Mouse (Mus musculus): ENCODE results near the gene Zfp42. TPM values are rescaled to one million over a fixed set of nuclear protein-coding genes. Genes with fewer than 3 reads are reported as not detected.
A peak's percentile ranks its signal among the peaks of the same experiment; 100 is the strongest.
"Not testable (repeated sequence)": the region's sequence is repeated elsewhere in the genome, so short reads cannot be mapped to it uniquely, and the experiment has no call there.

The Zfp42 gene
- polyA plus RNA-seq (2015; fragmentation: Nextera tagmentation; extraction: Ambion mirVana): not detected in 2 replicates

DNA sequence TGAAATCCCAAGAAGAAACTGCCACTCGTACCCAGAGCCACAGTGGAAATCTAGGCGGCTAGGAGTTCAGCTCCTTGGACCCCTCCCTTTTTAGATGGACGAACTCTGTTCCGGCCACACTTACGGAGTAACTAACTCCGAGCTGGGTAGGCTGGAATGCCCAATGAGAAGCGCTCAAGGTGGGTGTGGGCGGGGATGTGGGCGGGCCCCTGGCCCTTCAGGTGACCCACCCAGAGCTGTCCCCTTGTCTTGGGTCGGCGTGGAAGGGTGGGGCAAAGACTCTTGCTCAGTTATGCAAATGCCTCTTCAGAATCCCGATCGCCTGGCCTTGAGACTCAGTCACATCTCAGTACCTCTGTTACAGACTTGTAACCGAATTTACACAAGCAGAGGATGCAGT lies at the start of gene Zfp42:
Gene Zfp42 (minus strand): TSS at position 85 of the 400 bp plus-strand sequence.
- 38% methylated on average over 14 of the region's 14 CpGs for WGBS
- Histone ChIP-seq H3K27ac (no peak within 1 kb of the TSS), H3K9ac (no peak within 1 kb of the TSS), H3K9me3 (peaks cover 6% of the 10 kb centered on the region; the same call in 1 of the 2 replicates), H3K27me3 (no peaks in the 10 kb centered on the region), H3K4me3 (no peak within 1 kb of the TSS), H3K4me1 (replicated peaks) (no peaks in the 10 kb centered on the region), H3K36me3 (no peaks in the 10 kb centered on the region), H3K4me2 (no peak within 1 kb of the TSS)
- ATAC-seq (ENCODE audit: low FRiP score): no peak

DNA sequence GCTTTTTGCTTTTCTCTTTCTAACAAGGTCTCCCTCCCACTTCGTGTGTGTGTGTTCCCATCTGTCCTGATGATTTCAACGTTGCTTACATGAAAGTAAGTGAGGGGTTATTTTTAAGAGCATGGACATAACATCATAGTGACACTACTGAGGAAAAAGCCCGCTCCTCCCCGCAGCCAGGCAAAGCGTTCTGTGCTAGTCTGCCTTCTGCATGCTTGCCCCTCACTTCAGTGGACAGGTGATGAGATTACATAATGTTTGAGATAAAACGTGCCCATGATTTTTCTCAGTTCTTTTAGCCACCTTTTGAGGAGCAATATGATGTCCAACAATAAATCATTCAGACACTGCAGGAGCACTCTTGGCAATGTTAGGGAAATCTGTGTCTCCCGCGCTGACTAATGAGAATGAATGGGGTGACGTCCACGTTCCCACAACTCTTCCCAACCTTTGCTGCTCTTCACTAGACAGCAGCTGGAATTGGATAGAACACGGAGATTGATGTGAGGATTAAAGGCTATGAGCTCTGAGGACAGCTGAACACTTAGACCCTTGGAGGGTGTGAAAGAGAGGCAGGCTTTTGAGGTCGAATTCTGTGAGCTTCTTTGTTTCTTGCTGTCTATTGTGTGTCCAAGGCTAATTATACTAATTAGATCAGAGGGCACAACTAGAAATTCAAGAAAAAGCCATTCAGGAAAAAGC lies 49.4 kb upstream of the Zfp42 start:
- H3K36me3 ChIP-seq: no peaks in the 10 kb centered on the region
- H3K9me3 ChIP-seq: no peaks in the 10 kb centered on the region
- no peak overlapping the region for H3K27ac ChIP-seq
- H3K4me3 ChIP-seq: no peak overlapping the region
- 56% methylated on average over 12 of the region's 12 CpGs for WGBS
- no peak overlapping the region for H3K9ac ChIP-seq
- no peak overlapping the region for H3K4me2 ChIP-seq
- no peaks in the 10 kb centered on the region for H3K27me3 ChIP-seq
- ATAC-seq (ENCODE audit: low FRiP score): peak; percentile 46; the same call in 1 of the 2 replicates
- H3K4me1 ChIP-seq (replicated peaks): peaks cover 5% of the 10 kb centered on the region

DNA sequence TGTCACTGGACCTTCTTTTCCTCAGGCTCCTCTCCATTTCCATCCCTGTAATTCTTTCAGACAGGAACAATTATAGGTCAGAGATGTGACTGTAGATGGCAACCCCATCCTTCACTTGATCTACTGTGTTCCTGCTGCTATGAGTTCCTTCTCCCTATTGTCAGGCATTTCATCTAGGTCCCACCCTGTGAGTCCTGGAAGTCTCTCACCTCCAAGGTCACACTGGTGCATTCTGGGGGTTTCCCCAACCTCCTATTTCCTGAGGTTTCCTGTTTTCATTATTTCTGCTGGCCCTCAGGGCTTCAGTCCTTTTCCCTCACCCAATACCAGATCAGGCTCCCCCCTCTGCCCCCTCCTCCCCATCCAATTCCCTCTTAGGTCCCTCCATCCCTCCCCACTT lies 45.5 kb upstream of the Zfp42 start:
- not testable (repeated sequence) for H3K4me2 ChIP-seq; H3K4me1 ChIP-seq (replicated peaks); H3K9me3 ChIP-seq; H3K36me3 ChIP-seq; H3K4me3 ChIP-seq; ATAC-seq (ENCODE audit: low FRiP score); H3K9ac ChIP-seq; H3K27ac ChIP-seq; H3K27me3 ChIP-seq

DNA sequence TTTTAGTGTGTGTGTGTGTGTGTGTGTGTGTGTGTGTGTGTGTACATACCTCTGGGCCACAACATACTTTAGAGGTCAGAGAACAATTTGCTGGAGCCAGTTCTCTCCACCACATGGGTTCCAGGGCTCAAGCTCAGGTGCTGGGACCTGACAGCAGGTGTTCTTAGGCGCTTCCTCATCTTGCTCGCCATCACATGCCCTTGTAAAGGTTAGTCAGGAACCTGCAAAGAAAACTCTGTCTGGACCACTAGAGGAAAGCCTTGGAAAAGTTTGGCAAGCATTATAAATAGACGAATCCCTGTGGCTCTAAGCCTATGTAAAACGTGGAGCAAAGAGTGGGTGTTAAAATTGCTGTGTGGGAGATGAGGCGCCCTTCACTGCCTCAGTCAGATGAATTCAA lies 31.8 kb upstream of the Zfp42 start:
- 84% methylated on average over 5 of the region's 5 CpGs for WGBS
- Histone ChIP-seq H3K36me3 (no peaks in the 10 kb centered on the region), H3K27me3 (no peaks in the 10 kb centered on the region), H3K27ac (no peak overlapping the region), H3K9me3 (no peaks in the 10 kb centered on the region), H3K4me3 (no peak overlapping the region), H3K4me1 (replicated peaks) (no peaks in the 10 kb centered on the region), H3K4me2 (no peak overlapping the region), H3K9ac (no peak overlapping the region)
- ATAC-seq (ENCODE audit: low FRiP score): no peak

DNA sequence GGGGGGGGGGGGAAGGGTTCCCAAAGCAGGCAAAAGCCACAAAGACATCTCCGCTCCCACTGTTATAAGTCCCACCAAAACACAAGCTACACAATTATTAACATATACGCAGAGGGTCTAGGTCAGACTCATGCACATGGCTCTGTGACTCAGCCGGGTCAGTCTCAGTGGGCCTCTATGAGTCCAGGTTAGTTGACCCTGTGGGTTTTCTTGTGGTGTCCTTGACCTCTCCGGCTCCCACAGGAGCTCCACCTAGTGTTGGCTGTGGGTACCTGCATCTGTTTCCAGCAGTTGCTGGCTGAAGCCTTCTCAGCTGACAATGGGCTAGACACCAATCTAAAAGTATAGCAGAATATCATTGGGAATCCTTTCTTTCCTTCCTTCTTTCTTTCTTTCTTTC lies 26.7 kb upstream of the Zfp42 start:
- no peak overlapping the region for H3K27ac ChIP-seq
- 64% methylated on average over 4 of the region's 4 CpGs for WGBS
- ATAC-seq (ENCODE audit: low FRiP score): no peak
- H3K4me3 ChIP-seq: no peak overlapping the region
- no peak overlapping the region for H3K9ac ChIP-seq
- no peak overlapping the region for H3K4me2 ChIP-seq
- H3K27me3 ChIP-seq: no peaks in the 10 kb centered on the region
- 0 out of 2 replicates have a peak, but pooled peaks cover 3% of the 10 kb centered on the region for H3K9me3 ChIP-seq
- no peaks in the 10 kb centered on the region for H3K36me3 ChIP-seq
- H3K4me1 ChIP-seq (replicated peaks): no peaks in the 10 kb centered on the region

DNA sequence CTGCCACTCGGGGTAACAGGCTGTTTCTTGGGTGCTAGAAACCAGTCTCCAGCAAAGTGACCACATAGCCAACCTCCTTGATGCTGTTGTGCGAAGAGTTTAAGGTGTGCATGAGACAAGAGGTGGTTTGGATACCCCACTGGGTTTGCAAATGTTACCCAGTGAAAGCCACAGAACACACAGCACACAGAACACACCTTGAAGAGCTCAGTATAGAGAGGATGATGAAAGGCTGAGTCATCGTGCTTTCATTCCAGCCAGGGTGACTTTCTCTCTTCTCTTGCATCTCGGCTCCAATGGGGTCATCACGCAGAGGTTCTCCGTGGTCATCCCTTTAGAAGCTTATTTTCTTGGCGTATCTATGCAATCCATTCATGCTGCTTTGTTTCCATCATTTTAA lies 24.9 kb upstream of the Zfp42 start:
- Histone ChIP-seq H3K4me1 (replicated peaks) (no peaks in the 10 kb centered on the region), H3K4me3 (no peak overlapping the region), H3K4me2 (no peak overlapping the region), H3K36me3 (no peaks in the 10 kb centered on the region), H3K9ac (no peak overlapping the region), H3K9me3 (0 out of 2 replicates have a peak, but pooled peaks cover 4% of the 10 kb centered on the region), H3K27me3 (no peaks in the 10 kb centered on the region), H3K27ac (no peak overlapping the region)
- no peak for ATAC-seq (ENCODE audit: low FRiP score)
- WGBS: 93% methylated on average over 7 of the region's 7 CpGs

DNA sequence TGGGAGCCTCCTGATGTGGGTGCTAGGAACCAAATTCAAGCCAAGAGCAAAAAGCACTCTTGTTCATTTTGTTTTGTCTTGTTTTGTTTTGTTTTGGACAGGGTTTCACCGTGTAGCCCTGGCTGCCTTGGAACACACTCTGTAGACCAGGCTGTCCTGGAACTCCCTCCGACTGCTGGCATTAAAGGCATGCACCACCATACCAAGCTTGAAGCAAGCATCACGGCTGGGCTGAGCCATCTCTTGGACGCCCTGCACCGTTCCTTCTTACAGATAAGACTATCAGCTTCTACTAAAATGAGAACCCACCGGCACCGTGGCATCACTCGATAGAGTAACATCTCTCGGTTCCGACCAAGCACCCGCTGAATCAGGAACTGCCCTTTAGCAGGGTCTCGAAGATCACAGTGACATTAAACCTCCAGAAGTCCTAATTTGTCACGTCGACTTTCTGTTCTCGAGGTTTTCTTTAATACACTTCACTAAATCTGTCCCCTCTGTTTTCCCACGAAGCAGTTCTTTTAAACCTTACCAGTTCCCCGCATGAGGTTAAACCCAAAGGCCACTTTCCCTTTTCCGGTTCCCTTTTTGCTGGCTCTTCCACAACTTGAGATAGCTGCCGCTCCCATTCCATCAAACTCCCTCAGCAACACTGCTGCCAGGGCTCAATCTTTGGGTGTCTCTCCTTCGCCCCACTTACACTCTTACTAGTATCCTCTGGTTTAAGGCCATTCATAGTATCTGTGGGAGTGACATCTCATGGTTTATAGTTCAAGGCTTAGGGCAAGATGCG lies 23.3 kb upstream of the Zfp42 start:
- Histone ChIP-seq H3K4me1 (replicated peaks) (no peaks in the 10 kb centered on the region), H3K27ac (no peak overlapping the region), H3K36me3 (no peaks in the 10 kb centered on the region), H3K4me3 (no peak overlapping the region), H3K4me2 (no peak overlapping the region), H3K27me3 (no peaks in the 10 kb centered on the region), H3K9ac (no peak overlapping the region), H3K9me3 (0 out of 2 replicates have a peak, but pooled peaks cover 4% of the 10 kb centered on the region)
- no peak for ATAC-seq (ENCODE audit: low FRiP score)
- 95% methylated on average over 21 of the region's 21 CpGs for whole genome bisulfite sequencing

DNA sequence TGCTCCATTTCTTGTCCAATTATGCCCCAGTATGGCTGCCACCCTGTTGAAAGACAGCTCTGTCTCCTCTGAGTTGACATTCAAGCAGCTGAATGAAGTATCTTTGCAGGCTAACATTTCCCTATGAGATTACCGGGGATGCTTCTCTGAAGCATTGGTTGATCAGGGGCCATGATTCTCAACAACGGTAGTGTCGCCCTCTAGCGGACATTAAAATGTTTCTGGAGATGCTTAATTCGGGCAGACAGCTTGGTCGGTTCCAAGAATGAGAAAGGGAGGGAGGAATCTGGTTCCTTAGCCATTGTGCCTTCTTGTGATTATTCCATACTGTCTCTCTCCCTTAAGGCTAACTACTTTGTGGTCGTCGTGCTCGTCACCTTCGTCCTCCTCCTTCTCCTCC lies 21.9 kb upstream of the Zfp42 start:
- Histone ChIP-seq H3K9me3 (0 out of 2 replicates have a peak, but pooled peaks cover 4% of the 10 kb centered on the region), H3K9ac (no peak overlapping the region), H3K36me3 (no peaks in the 10 kb centered on the region), H3K4me1 (replicated peaks) (no peaks in the 10 kb centered on the region), H3K27ac (no peak overlapping the region), H3K27me3 (no peaks in the 10 kb centered on the region), H3K4me2 (no peak overlapping the region), H3K4me3 (no peak overlapping the region)
- no peak for ATAC-seq (ENCODE audit: low FRiP score)
- WGBS: 83% methylated on average over 10 of the region's 10 CpGs

DNA sequence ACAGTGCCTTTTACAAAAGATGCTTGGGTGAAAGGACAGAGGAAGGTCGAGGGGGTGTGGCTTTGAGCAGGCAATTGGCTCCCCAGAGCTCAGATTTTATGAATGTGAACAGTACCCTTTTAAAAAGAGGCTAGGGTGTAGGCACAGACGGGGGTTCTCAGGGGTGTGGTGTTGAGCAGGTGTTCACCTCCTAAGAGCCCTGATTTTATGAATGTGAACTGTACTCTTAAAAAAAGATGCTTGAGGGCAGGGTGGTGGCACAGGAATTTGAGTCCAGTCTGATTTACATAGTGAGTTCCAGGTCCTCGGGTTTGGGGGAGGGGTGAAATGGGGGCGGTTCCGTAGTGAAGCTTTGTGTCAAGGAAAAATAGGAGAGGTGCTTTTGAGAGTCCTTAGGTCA lies 14.0 kb upstream of the Zfp42 start:
- Histone ChIP-seq H3K27me3 (no peaks in the 10 kb centered on the region), H3K4me3 (no peak overlapping the region), H3K9ac (no peak overlapping the region), H3K36me3 (no peaks in the 10 kb centered on the region), H3K27ac (no peak overlapping the region), H3K4me1 (replicated peaks) (no peaks in the 10 kb centered on the region), H3K9me3 (no peaks in the 10 kb centered on the region), H3K4me2 (no peak overlapping the region)
- WGBS: 83% methylated on average over 5 of the region's 5 CpGs
- no peak for ATAC-seq (ENCODE audit: low FRiP score)

DNA sequence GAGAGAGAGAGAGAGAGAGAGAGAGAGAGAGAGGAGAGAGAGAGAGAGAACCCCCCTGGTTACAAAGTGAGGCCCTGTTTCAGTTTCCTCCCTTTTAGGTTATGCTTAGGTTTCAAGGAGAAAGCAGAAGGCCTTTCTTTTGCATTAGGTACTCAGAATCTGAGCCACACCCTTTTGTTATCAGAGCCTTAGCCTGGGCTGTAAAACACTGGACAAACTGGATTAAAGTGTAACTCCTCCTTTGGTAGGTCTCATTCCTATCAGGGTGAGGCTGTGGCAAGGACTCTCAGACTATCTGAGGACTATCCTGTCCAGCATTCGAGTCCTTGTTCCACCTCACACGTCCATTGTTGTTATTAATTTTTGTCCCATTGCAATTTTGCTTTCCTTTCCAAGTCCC lies 1.4 kb upstream of the Zfp42 start:
- Histone ChIP-seq H3K9ac (no peak overlapping the region), H3K27ac (no peak overlapping the region), H3K4me1 (replicated peaks) (no peaks in the 10 kb centered on the region), H3K4me3 (no peak overlapping the region), H3K9me3 (peaks cover 6% of the 10 kb centered on the region; the same call in 1 of the 2 replicates), H3K36me3 (no peaks in the 10 kb centered on the region), H3K27me3 (no peaks in the 10 kb centered on the region), H3K4me2 (no peak overlapping the region)
- 93% methylated on average over 2 of the region's 2 CpGs for WGBS
- no peak for ATAC-seq (ENCODE audit: low FRiP score)

DNA sequence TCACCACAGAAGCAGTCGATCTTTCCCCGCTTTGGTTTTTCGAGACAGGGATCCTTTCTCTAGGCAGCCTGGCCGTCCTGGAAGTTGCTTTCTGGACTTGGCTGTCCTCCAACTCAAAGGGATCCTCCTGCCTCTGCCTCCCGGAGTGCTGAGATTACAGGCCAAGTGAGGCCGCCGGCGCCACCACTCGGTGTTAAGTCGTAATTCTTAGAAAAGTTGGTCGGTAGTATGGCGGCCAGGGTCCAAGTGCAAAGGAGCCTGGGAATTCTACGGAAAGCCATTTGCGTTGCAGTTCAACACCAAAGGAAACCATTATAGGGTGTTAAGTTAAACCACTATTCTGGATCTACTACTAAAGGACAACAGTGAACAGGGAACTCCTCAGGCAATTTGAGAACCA lies 1.1 kb downstream of the Zfp42 start:
- peaks cover 6% of the 10 kb centered on the region; the same call in 1 of the 2 replicates for H3K9me3 ChIP-seq
- WGBS: 97% methylated on average over 14 of the region's 14 CpGs
- no peaks in the 10 kb centered on the region for H3K36me3 ChIP-seq
- H3K27ac ChIP-seq: no peak overlapping the region
- no peak overlapping the region for H3K9ac ChIP-seq
- ATAC-seq (ENCODE audit: low FRiP score): no peak
- no peaks in the 10 kb centered on the region for H3K27me3 ChIP-seq
- no peak overlapping the region for H3K4me2 ChIP-seq
- no peak overlapping the region for H3K4me3 ChIP-seq
- no peaks in the 10 kb centered on the region for H3K4me1 ChIP-seq (replicated peaks)

DNA sequence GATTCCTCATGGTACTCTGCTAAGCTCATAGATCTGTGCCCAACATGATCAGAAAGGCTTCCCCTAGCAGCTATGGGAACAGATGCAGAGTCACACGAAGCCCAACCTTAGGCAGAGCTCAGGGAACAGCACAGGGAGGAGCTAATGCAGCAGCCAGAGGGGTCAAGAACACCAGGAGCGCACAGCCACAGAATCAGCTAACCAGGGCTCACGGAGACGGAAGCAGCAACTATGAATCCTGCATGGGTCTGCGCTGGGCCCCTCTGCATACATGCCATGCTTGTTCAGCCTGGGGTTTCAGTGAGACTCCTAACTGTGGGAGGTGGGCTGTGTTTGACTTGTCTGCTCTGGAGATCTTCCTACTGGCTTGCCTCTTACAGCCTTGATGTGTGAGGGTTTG lies 7.0 kb downstream of the Zfp42 start:
- Histone ChIP-seq H3K4me3 (no peak overlapping the region), H3K4me2 (no peak overlapping the region), H3K27me3 (no peaks in the 10 kb centered on the region), H3K9me3 (peaks cover 4% of the 10 kb centered on the region; the same call in 1 of the 2 replicates), H3K36me3 (no peaks in the 10 kb centered on the region), H3K9ac (no peak overlapping the region), H3K27ac (no peak overlapping the region), H3K4me1 (replicated peaks) (no peaks in the 10 kb centered on the region)
- ATAC-seq (ENCODE audit: low FRiP score): no peak
- WGBS: 80% methylated on average over 5 of the region's 5 CpGs

DNA sequence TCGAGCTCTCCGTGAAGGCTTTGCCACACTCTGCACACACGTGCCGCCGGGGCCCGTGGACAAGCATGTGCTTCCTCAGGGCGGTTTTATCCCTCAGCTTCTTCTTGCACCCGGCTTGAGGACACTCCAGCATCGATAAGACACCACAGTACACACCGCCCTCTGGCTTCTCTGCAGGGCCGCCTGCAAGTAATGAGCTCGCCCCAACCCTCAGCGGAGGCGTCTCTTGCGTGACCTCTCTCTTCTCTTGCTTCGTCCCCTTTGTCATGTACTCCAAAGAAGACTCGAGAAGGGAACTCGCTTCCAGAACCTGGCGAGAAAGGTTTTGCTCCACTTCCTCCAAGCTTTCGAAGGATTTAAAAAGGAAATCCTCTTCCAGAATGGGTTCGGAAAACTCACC lies 11.0 kb downstream of the Zfp42 start:
- H3K27me3 ChIP-seq: no peaks in the 10 kb centered on the region
- no peak overlapping the region for H3K27ac ChIP-seq
- H3K9ac ChIP-seq: no peak overlapping the region
- H3K36me3 ChIP-seq: no peaks in the 10 kb centered on the region
- no peak overlapping the region for H3K4me3 ChIP-seq
- WGBS: 91% methylated on average over 21 of the region's 21 CpGs
- H3K4me1 ChIP-seq (replicated peaks): no peaks in the 10 kb centered on the region
- H3K9me3 ChIP-seq: peaks cover 4% of the 10 kb centered on the region; the same call in 1 of the 2 replicates
- ATAC-seq (ENCODE audit: low FRiP score): no peak
- H3K4me2 ChIP-seq: no peak overlapping the region
